Mouse (Mus musculus): ENCODE results near the gene Gucy1b1. TPM values are rescaled to one million over a fixed set of nuclear protein-coding genes. Genes with fewer than 3 reads are reported as not detected.

Gene Gucy1b1
- polyA plus RNA-seq, 1 experiment: not detected

DNA sequence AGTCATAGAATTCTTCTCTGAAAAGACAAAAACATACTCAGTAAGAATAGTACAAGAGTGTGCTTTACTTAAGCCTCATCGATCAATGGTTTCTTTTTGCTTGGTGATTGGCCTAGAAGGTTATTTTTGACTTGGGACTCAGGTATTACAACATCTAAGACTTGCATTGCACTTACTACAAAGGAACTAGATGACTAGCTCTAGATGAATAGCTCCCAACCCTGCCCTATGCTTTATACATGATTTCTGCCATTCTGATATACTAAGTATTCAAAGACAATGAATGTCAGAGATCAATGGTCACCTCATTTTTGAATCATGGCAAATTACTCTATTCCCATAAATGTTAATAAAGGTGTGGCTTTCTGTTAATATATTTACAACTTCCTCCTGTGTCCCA, 67.5 kb downstream of the Gucy1b1 start:
- Histone ChIP-seq H3K27me3 (ENCODE audit: control insufficient read depth, insufficient read depth, insufficient read length) (no peaks in the 10 kb centered on the region), H3K4me2 (ENCODE audit: low read depth) (no peak overlapping the region), H3ac (ENCODE audit: control insufficient read depth, insufficient read length) (no peak overlapping the region), H3K36me3 (ENCODE audit: control insufficient read depth, insufficient read depth) (no peaks in the 10 kb centered on the region), H3K79me2 (ENCODE audit: control insufficient read depth, insufficient read depth) (no peaks in the 10 kb centered on the region), H3K4me3 (no peak overlapping the region)
- no peak for TF ChIP-seq TCF12 (IDR thresholded peaks at IDR 0.05; ENCODE audit: insufficient read depth, poor library complexity, severe bottlenecking)
- TF ChIP-seq USF1 (IDR thresholded peaks at IDR 0.05; ENCODE audit: low read depth): no peak
- no peak for TF ChIP-seq MYOD1 (IDR thresholded peaks at IDR 0.05; ENCODE audit: control insufficient read depth in 1 of 3, insufficient read length in 2 of 3, low read depth in 2 of 3)
- TF ChIP-seq MAX (IDR thresholded peaks at IDR 0.05; ENCODE audit: low read depth): no peak
- TF ChIP-seq REST (IDR thresholded peaks at IDR 0.05; ENCODE audit: insufficient read depth, insufficient read length): no peak
- no peak for TF ChIP-seq TCF3 (IDR thresholded peaks at IDR 0.05; ENCODE audit: insufficient read length, low read depth)
- no peak for TF ChIP-seq MYOG (IDR thresholded peaks at IDR 0.05; ENCODE audit: control insufficient read depth in 1 of 3, insufficient read depth in 1 of 3, insufficient read length in 2 of 3, low read depth in 2 of 3)
- TF ChIP-seq POLR2A (IDR thresholded peaks at IDR 0.05; ENCODE audit: insufficient read length, low read depth): no peak
- TF ChIP-seq POLR2AphosphoS2 (IDR thresholded peaks at IDR 0.05; ENCODE audit: insufficient read length, low read depth): no peak
- TF ChIP-seq SRF (IDR thresholded peaks at IDR 0.05; ENCODE audit: control insufficient read depth, insufficient read length, low read depth): no peak
- TF ChIP-seq CEBPB (IDR thresholded peaks at IDR 0.05; ENCODE audit: insufficient read depth, poor library complexity, severe bottlenecking): no peak
- no peak for TF ChIP-seq E2F4 (IDR thresholded peaks at IDR 0.05; ENCODE audit: insufficient read depth)

DNA sequence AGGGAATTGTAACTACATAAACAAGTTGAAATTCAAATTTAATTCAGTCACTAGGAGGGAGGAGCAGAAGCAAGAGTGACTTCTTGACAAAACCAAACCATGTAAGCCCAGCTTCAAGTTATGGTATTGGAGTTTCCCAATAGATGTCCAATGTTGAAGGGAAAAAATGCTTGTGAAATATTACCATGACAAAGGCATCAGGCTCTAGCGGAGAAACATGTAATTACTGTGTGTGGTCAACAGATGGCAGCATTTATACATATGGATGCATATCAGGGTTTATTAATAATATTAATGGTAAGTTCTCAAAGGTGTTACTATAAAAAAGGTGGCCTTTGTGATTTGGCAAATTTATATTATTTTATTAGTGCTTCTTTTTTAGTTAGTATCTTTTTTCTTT, 78.5 kb downstream of the Gucy1b1 start:
- H3K79me2 ChIP-seq (ENCODE audit: control insufficient read depth, insufficient read depth): no peaks in the 10 kb centered on the region
- H3K36me3 ChIP-seq (ENCODE audit: control insufficient read depth, insufficient read depth): no peaks in the 10 kb centered on the region
- no peak overlapping the region for H3ac ChIP-seq (ENCODE audit: control insufficient read depth, insufficient read length)
- H3K4me3 ChIP-seq: no peak overlapping the region
- no peak overlapping the region for H3K4me2 ChIP-seq (ENCODE audit: low read depth)
- peaks cover 15% of the 10 kb centered on the region for H3K27me3 ChIP-seq (ENCODE audit: control insufficient read depth, insufficient read depth, insufficient read length)
- TF ChIP-seq MYOG (IDR thresholded peaks at IDR 0.05; ENCODE audit: control insufficient read depth in 1 of 3, insufficient read depth in 1 of 3, insufficient read length in 2 of 3, low read depth in 2 of 3) (no peak), TCF3 (IDR thresholded peaks at IDR 0.05; ENCODE audit: insufficient read length, low read depth) (no peak), CEBPB (IDR thresholded peaks at IDR 0.05; ENCODE audit: insufficient read depth, poor library complexity, severe bottlenecking) (no peak), POLR2AphosphoS2 (IDR thresholded peaks at IDR 0.05; ENCODE audit: insufficient read length, low read depth) (no peak), TCF12 (IDR thresholded peaks at IDR 0.05; ENCODE audit: insufficient read depth, poor library complexity, severe bottlenecking) (no peak), MYOD1 (IDR thresholded peaks at IDR 0.05; ENCODE audit: control insufficient read depth in 1 of 3, insufficient read length in 2 of 3, low read depth in 2 of 3) (no peak), USF1 (IDR thresholded peaks at IDR 0.05; ENCODE audit: low read depth) (no peak), MAX (IDR thresholded peaks at IDR 0.05; ENCODE audit: low read depth) (no peak), REST (IDR thresholded peaks at IDR 0.05; ENCODE audit: insufficient read depth, insufficient read length) (no peak), SRF (IDR thresholded peaks at IDR 0.05; ENCODE audit: control insufficient read depth, insufficient read length, low read depth) (no peak), POLR2A (IDR thresholded peaks at IDR 0.05; ENCODE audit: insufficient read length, low read depth) (no peak), E2F4 (IDR thresholded peaks at IDR 0.05; ENCODE audit: insufficient read depth) (no peak)

DNA sequence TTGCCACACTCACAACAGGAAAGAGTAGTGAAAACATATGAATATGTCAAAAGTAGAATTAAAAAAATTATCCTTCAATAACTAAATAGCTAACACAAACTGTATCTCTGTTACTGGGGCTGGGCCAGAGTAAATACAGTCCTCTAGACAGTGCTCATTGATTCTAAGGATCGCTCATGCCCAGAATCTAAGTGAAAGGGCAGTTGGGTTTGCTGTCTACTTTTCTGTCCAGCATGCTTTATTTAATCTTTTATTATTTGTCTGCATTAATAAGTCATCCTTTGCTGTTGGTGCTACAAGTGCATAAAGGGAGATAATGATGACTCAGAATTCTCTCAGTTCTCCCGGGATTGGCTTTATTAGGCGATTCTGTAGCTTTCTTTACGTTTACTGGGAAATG, 79.1 kb downstream of the Gucy1b1 start:
- H3K27me3 ChIP-seq (ENCODE audit: control insufficient read depth, insufficient read depth, insufficient read length): peaks cover 9% of the 10 kb centered on the region
- no peaks in the 10 kb centered on the region for H3K79me2 ChIP-seq (ENCODE audit: control insufficient read depth, insufficient read depth)
- no peak overlapping the region for H3K4me2 ChIP-seq (ENCODE audit: low read depth)
- no peak overlapping the region for H3K4me3 ChIP-seq
- H3K36me3 ChIP-seq (ENCODE audit: control insufficient read depth, insufficient read depth): no peaks in the 10 kb centered on the region
- H3ac ChIP-seq (ENCODE audit: control insufficient read depth, insufficient read length): no peak overlapping the region
- TF ChIP-seq TCF12 (IDR thresholded peaks at IDR 0.05; ENCODE audit: insufficient read depth, poor library complexity, severe bottlenecking): no peak
- TF ChIP-seq MAX (IDR thresholded peaks at IDR 0.05; ENCODE audit: low read depth): no peak
- TF ChIP-seq MYOG (IDR thresholded peaks at IDR 0.05; ENCODE audit: control insufficient read depth in 1 of 3, insufficient read depth in 1 of 3, insufficient read length in 2 of 3, low read depth in 2 of 3): no peak
- no peak for TF ChIP-seq REST (IDR thresholded peaks at IDR 0.05; ENCODE audit: insufficient read depth, insufficient read length)
- no peak for TF ChIP-seq E2F4 (IDR thresholded peaks at IDR 0.05; ENCODE audit: insufficient read depth)
- TF ChIP-seq TCF3 (IDR thresholded peaks at IDR 0.05; ENCODE audit: insufficient read length, low read depth): no peak
- TF ChIP-seq USF1 (IDR thresholded peaks at IDR 0.05; ENCODE audit: low read depth): no peak
- TF ChIP-seq POLR2A (IDR thresholded peaks at IDR 0.05; ENCODE audit: insufficient read length, low read depth): no peak
- TF ChIP-seq SRF (IDR thresholded peaks at IDR 0.05; ENCODE audit: control insufficient read depth, insufficient read length, low read depth): no peak

DNA sequence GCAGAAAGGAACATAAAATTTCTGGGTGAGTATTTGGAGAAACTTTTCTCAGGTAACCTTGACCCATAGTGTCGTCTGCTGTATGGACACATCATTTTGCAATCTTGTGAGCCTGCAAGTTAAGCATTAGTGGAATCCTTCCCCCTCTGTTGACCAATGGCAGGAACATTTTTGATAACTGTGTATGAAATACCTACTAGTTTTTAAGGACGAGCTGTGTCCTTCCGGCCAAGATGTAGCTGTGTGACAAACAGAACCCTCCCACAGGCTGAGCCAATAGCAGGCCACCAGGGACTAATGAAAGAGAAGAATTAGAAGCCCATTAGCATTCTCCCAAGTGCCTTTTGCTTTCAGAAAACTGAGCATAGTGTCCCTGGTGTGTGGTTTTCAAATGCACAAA, 84.0 kb downstream of the Gucy1b1 start:
- Histone ChIP-seq H3K27me3 (ENCODE audit: control insufficient read depth, insufficient read depth, insufficient read length) (no peaks in the 10 kb centered on the region), H3K36me3 (ENCODE audit: control insufficient read depth, insufficient read depth) (no peaks in the 10 kb centered on the region), H3ac (ENCODE audit: control insufficient read depth, insufficient read length) (no peak overlapping the region), H3K4me2 (ENCODE audit: low read depth) (no peak overlapping the region), H3K4me3 (no peak overlapping the region), H3K79me2 (ENCODE audit: control insufficient read depth, insufficient read depth) (no peaks in the 10 kb centered on the region)
- TF ChIP-seq SRF (IDR thresholded peaks at IDR 0.05; ENCODE audit: control insufficient read depth, insufficient read length, low read depth) (no peak), REST (IDR thresholded peaks at IDR 0.05; ENCODE audit: insufficient read depth, insufficient read length) (no peak), TCF12 (IDR thresholded peaks at IDR 0.05; ENCODE audit: insufficient read depth, poor library complexity, severe bottlenecking) (no peak), USF1 (IDR thresholded peaks at IDR 0.05; ENCODE audit: low read depth) (no peak), CEBPB (IDR thresholded peaks at IDR 0.05; ENCODE audit: insufficient read depth, poor library complexity, severe bottlenecking) (no peak), MYOD1 (IDR thresholded peaks at IDR 0.05; ENCODE audit: control insufficient read depth in 1 of 3, insufficient read length in 2 of 3, low read depth in 2 of 3) (no peak), MYOG (IDR thresholded peaks at IDR 0.05; ENCODE audit: control insufficient read depth in 1 of 3, insufficient read depth in 1 of 3, insufficient read length in 2 of 3, low read depth in 2 of 3) (no peak), POLR2AphosphoS2 (IDR thresholded peaks at IDR 0.05; ENCODE audit: insufficient read length, low read depth) (no peak), TCF3 (IDR thresholded peaks at IDR 0.05; ENCODE audit: insufficient read length, low read depth) (no peak), MAX (IDR thresholded peaks at IDR 0.05; ENCODE audit: low read depth) (no peak), POLR2A (IDR thresholded peaks at IDR 0.05; ENCODE audit: insufficient read length, low read depth) (no peak), E2F4 (IDR thresholded peaks at IDR 0.05; ENCODE audit: insufficient read depth) (no peak)

Measured in myocyte (in vitro differentiated cells).